Mouse (Mus musculus) liver, embryonic 12.5 days (tissue): ENCODE measurements around the gene Olfr498. TPM values are rescaled to one million over a fixed set of nuclear protein-coding genes. Genes with fewer than 3 reads are reported as not detected.

Experiments used
- ATAC-seq: fragments of 200-750 bp; cut with Nextera tagmentation; 2 replicates; pipeline ENCODE4 v1.8.0; 2017; ENCODE audit warnings: moderate number of reproducible peaks, mild to moderate bottlenecking, moderate library complexity
- H3K27ac ChIP-seq: fragments of 300-500 bp; sonication (generic); 2 replicates; pipeline ENCODE4 v1.5.1; 2016; ENCODE audit warnings: mild to moderate bottlenecking
- H3K27me3 ChIP-seq: fragments of 300-500 bp; sonication (generic); replicated peaks from 2 replicates; pipeline ENCODE4 v1.6.1; 2016; ENCODE audit warnings: mild to moderate bottlenecking, moderate library complexity
- H3K36me3 ChIP-seq: fragments of 300-500 bp; sonication (generic); 2 replicates; pipeline ENCODE4 v1.6.1; 2016; ENCODE audit warnings: mild to moderate bottlenecking, moderate library complexity
- H3K4me1 ChIP-seq: fragments of 300-500 bp; sonication (generic); 2 replicates; pipeline ENCODE4 v1.6.1; 2016
- H3K4me2 ChIP-seq: fragments of 300-500 bp; sonication (generic); 2 replicates; pipeline ENCODE4 v1.6.1; 2016; ENCODE audit warnings: mild to moderate bottlenecking, moderate library complexity
- H3K4me3 ChIP-seq: fragments of 300-500 bp; sonication (generic); 2 replicates; pipeline ENCODE4 v1.5.1; 2016; ENCODE audit warnings: mild to moderate bottlenecking, moderate library complexity
- H3K9ac ChIP-seq: fragments of 300-500 bp; sonication (generic); 2 replicates; pipeline ENCODE4 v1.6.1; 2016; ENCODE audit warnings: mild to moderate bottlenecking, moderate library complexity
- H3K9me3 ChIP-seq: fragments of 300-500 bp; sonication (generic); replicated peaks from 2 replicates; pipeline ENCODE4 v1.6.1; 2016; ENCODE audit warnings: mild to moderate bottlenecking, moderate library complexity
- WGBS: fragments of 180-500 bp; shearing (Covaris S2); methylation state at CpG from one replicate; pipeline ENCODE4 v1.1.7; 2016; ENCODE audit not compliant: insufficient replicate concordance; 5-methylcytosine and 5-hydroxymethylcytosine counted together
- polyA plus RNA-seq: library from polyadenylated mRNA; unstranded; fragments of >200 nt; fragmentation: Nextera tagmentation; extraction: Ambion mirVana; gene quantifications from 2 replicates; pipeline ENCODE4 v1.2.1, GENCODE M21; 2016

Gene Olfr498
- polyA plus RNA-seq: not detected in 2 replicates

DNA sequence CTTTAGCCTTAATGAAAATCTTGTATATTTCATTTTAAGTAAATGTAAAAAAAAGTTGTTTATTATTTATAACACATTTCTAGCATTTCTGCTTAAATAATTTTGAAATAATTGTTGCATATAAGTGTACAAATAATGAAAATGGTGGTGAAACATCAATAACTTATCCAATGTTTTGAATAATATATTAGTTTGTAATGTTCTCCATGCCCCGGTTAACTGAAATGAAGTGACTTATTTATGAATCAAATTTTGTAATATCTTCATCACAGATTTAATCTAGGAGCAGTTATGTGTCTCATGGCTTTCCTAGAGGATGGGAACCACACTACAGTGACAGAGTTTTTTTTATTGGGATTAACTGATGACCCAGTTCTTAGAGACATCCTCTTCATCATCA is at the start of gene Olfr498:
Olfr498 (plus strand) TSS at position 301 of the 400 bp plus-strand sequence.
- H3K36me3 ChIP-seq: no peaks in the 10 kb centered on the region
- no peak for ATAC-seq
- H3K27ac ChIP-seq: no peak within 1 kb of the TSS
- no peaks in the 10 kb centered on the region for H3K4me1 ChIP-seq
- H3K9me3 ChIP-seq: no peaks in the 10 kb centered on the region
- 71% methylated on average over 1 of the region's 1 CpGs for WGBS
- no peak within 1 kb of the TSS for H3K4me3 ChIP-seq
- H3K27me3 ChIP-seq: no peaks in the 10 kb centered on the region
- H3K4me2 ChIP-seq: no peak within 1 kb of the TSS
- H3K9ac ChIP-seq: no peak within 1 kb of the TSS

DNA sequence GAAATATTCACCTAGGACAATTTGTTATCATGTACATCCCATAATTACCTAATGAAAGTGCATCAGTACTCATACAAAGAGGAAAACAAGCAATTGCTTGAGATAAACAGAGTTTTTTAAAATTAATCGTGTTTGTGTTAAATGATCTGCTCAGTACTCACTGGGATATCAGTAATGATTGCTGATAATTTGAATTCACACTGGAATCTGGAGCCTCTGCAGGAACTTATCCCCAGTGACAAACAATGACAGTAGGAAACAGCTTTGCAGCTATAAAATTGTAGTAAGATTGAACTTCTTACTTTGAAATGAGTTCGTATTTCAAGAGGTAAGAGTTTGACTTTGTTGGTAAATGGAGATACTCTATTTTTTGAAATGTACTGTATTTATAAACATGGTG is 45.0 kb upstream of the Olfr498 start, which contains the start of gene Olfr497:
Olfr497 (plus strand) TSS at position 301 of the 400 bp plus-strand sequence.
- WGBS: 56% methylated on average over 2 of the region's 2 CpGs
- H3K4me3 ChIP-seq: no peak within 1 kb of the TSS
- H3K36me3 ChIP-seq: no peaks in the 10 kb centered on the region
- H3K4me2 ChIP-seq: no peak within 1 kb of the TSS
- no peaks in the 10 kb centered on the region for H3K9me3 ChIP-seq
- ATAC-seq: no peak
- no peak within 1 kb of the TSS for H3K27ac ChIP-seq
- H3K4me1 ChIP-seq: no peaks in the 10 kb centered on the region
- H3K9ac ChIP-seq: no peak within 1 kb of the TSS
- no peaks in the 10 kb centered on the region for H3K27me3 ChIP-seq

Other genes with a start within 250 kb of the Olfr498 start
- not detected in 2 replicates for gene Olfr488, start 207.0 kb upstream of the Olfr498 start, polyA plus RNA-seq
- gene Olfr490, start 176.4 kb upstream of the Olfr498 start, polyA plus RNA-seq: not detected in 2 replicates
- gene Olfr491, start 151.9 kb upstream of the Olfr498 start, polyA plus RNA-seq: not detected in 2 replicates
- not detected in 2 replicates for gene Olfr492, start 141.7 kb upstream of the Olfr498 start, polyA plus RNA-seq
- gene Olfr493, start 118.3 kb upstream of the Olfr498 start, polyA plus RNA-seq: not detected in 2 replicates
- gene Olfr494, start 100.0 kb upstream of the Olfr498 start, polyA plus RNA-seq: not detected in 2 replicates
- gene Olfr495, start 72.2 kb upstream of the Olfr498 start, polyA plus RNA-seq: not detected in 2 replicates
- gene Olfr497, start 44.9 kb upstream of the Olfr498 start, polyA plus RNA-seq: not detected in 2 replicates
- gene Olfr502, start 59.7 kb downstream of the Olfr498 start, polyA plus RNA-seq: not detected in 2 replicates
- not detected in 2 replicates for gene Olfr503, start 79.2 kb downstream of the Olfr498 start, polyA plus RNA-seq
- not detected in 2 replicates for gene Olfr504, start 100.5 kb downstream of the Olfr498 start, polyA plus RNA-seq
- not detected in 2 replicates for gene Olfr506, start 145.5 kb downstream of the Olfr498 start, polyA plus RNA-seq
- gene Olfr507, start 156.5 kb downstream of the Olfr498 start, polyA plus RNA-seq: not detected in 2 replicates
- not detected in 2 replicates for gene Olfr508, start 164.7 kb downstream of the Olfr498 start, polyA plus RNA-seq
- not detected in 2 replicates for gene Olfr509, start 186.6 kb downstream of the Olfr498 start, polyA plus RNA-seq
- not detected in 2 replicates for gene Olfr510, start 201.1 kb downstream of the Olfr498 start, polyA plus RNA-seq
- gene Olfr512, start 248.0 kb downstream of the Olfr498 start, polyA plus RNA-seq: not detected in 2 replicates